Mouse (Mus musculus) heart, embryonic 13.5 days (tissue): Measurements from ENCODE around the gene Frmd8. TPM values are rescaled to one million over a fixed set of nuclear protein-coding genes. Genes with fewer than 3 reads are reported as not detected.
A peak's percentile ranks its signal among the peaks of the same experiment; 100 is the strongest.
"Not testable (repeated sequence)": the region's sequence is repeated elsewhere in the genome, so short reads cannot be mapped to it uniquely, and the experiment has no call there.

Experiments used
- ATAC-seq: fragments of 200-750 bp; cut with Nextera tagmentation; 2 replicates; pipeline ENCODE4 v1.8.0; 2017; ENCODE audit warnings: moderate TSS enrichment; ENCODE audit not compliant: insufficient number of reproducible peaks, low FRiP score, low TSS enrichment; ENCODE audit errors: extremely low read depth
- H3K27ac ChIP-seq: fragments of 300-500 bp; sonication (generic); replicated peaks from 2 replicates; pipeline ENCODE4 v1.5.1; 2015; ENCODE audit warnings: moderate library complexity, mild to moderate bottlenecking, inconsistent platforms
- H3K27me3 ChIP-seq: fragments of 300-500 bp; sonication (generic); replicated peaks from 2 replicates; pipeline ENCODE4 v1.6.1; 2015; ENCODE audit warnings: mild to moderate bottlenecking, inconsistent platforms
- H3K36me3 ChIP-seq: fragments of 300-500 bp; sonication (generic); 2 replicates; pipeline ENCODE4 v1.6.1; 2015; ENCODE audit warnings: mild to moderate bottlenecking, inconsistent platforms
- H3K4me1 ChIP-seq: fragments of 300-500 bp; sonication (generic); 2 replicates; pipeline ENCODE4 v1.6.1; 2015; ENCODE audit warnings: inconsistent platforms
- H3K4me2 ChIP-seq: fragments of 300-500 bp; sonication (generic); 2 replicates; pipeline ENCODE4 v1.6.1; 2015; ENCODE audit warnings: inconsistent platforms, mild to moderate bottlenecking, moderate library complexity
- H3K4me3 ChIP-seq: fragments of 300-500 bp; sonication (generic); 2 replicates; pipeline ENCODE4 v1.5.1; 2015; ENCODE audit warnings: moderate library complexity, mild to moderate bottlenecking, inconsistent platforms
- H3K9ac ChIP-seq: fragments of 300-500 bp; sonication (generic); 2 replicates; pipeline ENCODE4 v1.6.1; 2015; ENCODE audit warnings: inconsistent platforms, mild to moderate bottlenecking, moderate library complexity
- H3K9me3 ChIP-seq: fragments of 300-500 bp; sonication (generic); 2 replicates; pipeline ENCODE4 v1.6.1; 2016; ENCODE audit warnings: inconsistent platforms
- WGBS: fragments of 180-500 bp; shearing (Covaris S2); methylation state at CpG from one replicate; pipeline ENCODE4 v1.1.7; 2015; ENCODE audit warnings: mixed read lengths; 5-methylcytosine and 5-hydroxymethylcytosine counted together
- polyA plus RNA-seq: library from polyadenylated mRNA; unstranded; fragments of >200 nt; fragmentation: Nextera tagmentation; extraction: Ambion mirVana; gene quantifications from 2 replicates; pipeline ENCODE4 v1.2.1, GENCODE M21; 2015

Gene Frmd8
- polyA plus RNA-seq, 1 experiment from 2014 or later: 27.4 TPM

- WGBS: 62% methylated on average over 6 of the region's 6 CpGs
- H3K27me3 ChIP-seq: no peaks in the 10 kb centered on the region
- no peaks in the 10 kb centered on the region for H3K9me3 ChIP-seq
- H3K4me3 ChIP-seq: no peak overlapping the region
- H3K9ac ChIP-seq: peak overlapping the region; percentile 53
- no peak for ATAC-seq
- H3K27ac ChIP-seq: peak overlapping the region; percentile 86
- H3K36me3 ChIP-seq: no peaks in the 10 kb centered on the region
- peaks cover 63% of the 10 kb centered on the region for H3K4me1 ChIP-seq
- H3K4me2 ChIP-seq: peak overlapping the region; percentile 66
Measured at GRCm38 (mm10) chr19:5818590-5818977, 56.5 kb downstream of the Frmd8 start.

GRCm38 (mm10) chr19:5817703-5818589 lies 57.1 kb downstream of the Frmd8 start:
- 17% methylated on average over 21 of the region's 21 CpGs for WGBS
- H3K4me2 ChIP-seq: peak overlapping the region; percentile 66
- peak overlapping the region; percentile 39 for H3K4me3 ChIP-seq
- no peaks in the 10 kb centered on the region for H3K36me3 ChIP-seq
- no peaks in the 10 kb centered on the region for H3K9me3 ChIP-seq
- H3K9ac ChIP-seq: peak overlapping the region; percentile 78
- peak overlapping the region; percentile 86 for H3K27ac ChIP-seq
- H3K4me1 ChIP-seq: peaks cover 62% of the 10 kb centered on the region
- peak; percentile 49 for ATAC-seq
- no peaks in the 10 kb centered on the region for H3K27me3 ChIP-seq

GRCm38 (mm10) chr19:5815928-5816327 lies 59.1 kb downstream of the Frmd8 start:
- H3K9me3 ChIP-seq: no peaks in the 10 kb centered on the region
- H3K9ac ChIP-seq: 0 out of 2 replicates have a peak overlapping the region, but pooled peaks have one; percentile 25
- WGBS: 64% methylated on average over 4 of the region's 4 CpGs
- no peak overlapping the region for H3K27ac ChIP-seq
- peaks cover 65% of the 10 kb centered on the region for H3K4me1 ChIP-seq
- no peaks in the 10 kb centered on the region for H3K36me3 ChIP-seq
- no peak for ATAC-seq
- H3K4me2 ChIP-seq: no peak overlapping the region
- no peaks in the 10 kb centered on the region for H3K27me3 ChIP-seq
- no peak overlapping the region for H3K4me3 ChIP-seq

GRCm38 (mm10) chr19:5815010-5815409 lies 60.1 kb downstream of the Frmd8 start:
- ATAC-seq: no peak
- Histone ChIP-seq H3K36me3 (no peaks in the 10 kb centered on the region), H3K9me3 (no peaks in the 10 kb centered on the region), H3K4me1 (peaks cover 74% of the 10 kb centered on the region), H3K4me3 (no peak overlapping the region), H3K27me3 (no peaks in the 10 kb centered on the region), H3K9ac (no peak overlapping the region), H3K27ac (no peak overlapping the region), H3K4me2 (no peak overlapping the region)
- 88% methylated on average over 7 of the region's 7 CpGs for WGBS

- H3K9ac ChIP-seq: 0 out of 2 replicates have a peak overlapping the region, but pooled peaks have one; percentile 55
- not testable (repeated sequence) for ATAC-seq, H3K4me3 ChIP-seq, H3K9me3 ChIP-seq, H3K27me3 ChIP-seq, H3K4me2 ChIP-seq, H3K27ac ChIP-seq, H3K36me3 ChIP-seq
- peaks cover 74% of the 10 kb centered on the region for H3K4me1 ChIP-seq
- WGBS: 24% methylated on average over 1 of the region's 1 CpGs
Measured at GRCm38 (mm10) chr19:5814048-5814447, 61.0 kb downstream of the Frmd8 start.

- Histone ChIP-seq H3K27ac (0 out of 2 replicates have a peak overlapping the region, but pooled peaks have one; percentile 95), H3K36me3 (no peaks in the 10 kb centered on the region), H3K4me2 (no peak overlapping the region), H3K9me3 (no peaks in the 10 kb centered on the region), H3K4me3 (no peak overlapping the region), H3K9ac (peak overlapping the region; percentile 55), H3K4me1 (peaks cover 74% of the 10 kb centered on the region), H3K27me3 (no peaks in the 10 kb centered on the region)
- ATAC-seq: no peak
- 83% methylated on average over 3 of the region's 3 CpGs for WGBS
Measured at GRCm38 (mm10) chr19:5813567-5813966, 61.5 kb downstream of the Frmd8 start.

- ATAC-seq: peak; percentile 61; the same call in 1 of the 2 replicates
- no peak overlapping the region for H3K4me3 ChIP-seq
- peak overlapping the region; percentile 54 for H3K4me2 ChIP-seq
- 24% methylated on average over 7 of the region's 7 CpGs for WGBS
- H3K27ac ChIP-seq: peak overlapping the region; percentile 95
- no peaks in the 10 kb centered on the region for H3K36me3 ChIP-seq
- no peaks in the 10 kb centered on the region for H3K27me3 ChIP-seq
- peak overlapping the region; percentile 70 for H3K9ac ChIP-seq
- peaks cover 78% of the 10 kb centered on the region for H3K4me1 ChIP-seq
- no peaks in the 10 kb centered on the region for H3K9me3 ChIP-seq
Measured at GRCm38 (mm10) chr19:5811771-5812504, 63.1 kb downstream of the Frmd8 start.

- H3K9ac ChIP-seq: peak overlapping the region; percentile 70
- no peaks in the 10 kb centered on the region for H3K9me3 ChIP-seq
- no peak for ATAC-seq
- peak overlapping the region; percentile 54 for H3K4me2 ChIP-seq
- peak overlapping the region; percentile 1; the same call in 1 of the 2 replicates for H3K4me3 ChIP-seq
- peak overlapping the region; percentile 95 for H3K27ac ChIP-seq
- peaks cover 83% of the 10 kb centered on the region for H3K4me1 ChIP-seq
- WGBS: 54% methylated on average over 9 of the region's 9 CpGs
- no peaks in the 10 kb centered on the region for H3K36me3 ChIP-seq
- H3K27me3 ChIP-seq: no peaks in the 10 kb centered on the region
Measured at GRCm38 (mm10) chr19:5810840-5811563, 64.1 kb downstream of the Frmd8 start.

- Histone ChIP-seq H3K27me3 (no peaks in the 10 kb centered on the region), H3K4me3 (peak overlapping the region; percentile 1), H3K9me3 (no peaks in the 10 kb centered on the region), H3K27ac (peak overlapping the region; percentile 95), H3K4me2 (peak overlapping the region; percentile 54), H3K9ac (peak overlapping the region; percentile 70), H3K4me1 (peaks cover 87% of the 10 kb centered on the region), H3K36me3 (no peaks in the 10 kb centered on the region)
- WGBS: 9% methylated on average over 11 of the region's 11 CpGs
- no peak for ATAC-seq
Measured at GRCm38 (mm10) chr19:5810103-5810839, 64.8 kb downstream of the Frmd8 start.

GRCm38 (mm10) chr19:5809712-5810089 lies 65.4 kb downstream of the Frmd8 start:
- Histone ChIP-seq H3K9me3 (no peaks in the 10 kb centered on the region), H3K36me3 (no peaks in the 10 kb centered on the region), H3K27me3 (no peaks in the 10 kb centered on the region), H3K4me3 (no peak overlapping the region; the same call in 1 of the 2 replicates), H3K4me2 (peak overlapping the region; percentile 54), H3K27ac (peak overlapping the region; percentile 95), H3K9ac (peak overlapping the region; percentile 70), H3K4me1 (peaks cover 91% of the 10 kb centered on the region)
- no peak for ATAC-seq
- WGBS: 46% methylated on average over 7 of the region's 7 CpGs
